Mouse (Mus musculus): ENCODE measurements around the gene L3mbtl3. TPM values are rescaled to one million over a fixed set of nuclear protein-coding genes. Genes with fewer than 3 reads are reported as not detected.
A peak's percentile ranks its signal among the peaks of the same experiment; 100 is the strongest.

Gene L3mbtl3
- polyA plus RNA-seq, 1 experiment from 2014 or later = 22.5 TPM

- Histone ChIP-seq H3K9me3 (no peaks in the 10 kb centered on the region), H3K4me1 (no peaks in the 10 kb centered on the region), H3K27ac (no peak overlapping the region), H3K36me3 (peaks cover 60% of the 10 kb centered on the region), H3K27me3 (no peaks in the 10 kb centered on the region), H3K4me2 (no peak overlapping the region), H3K4me3 (no peak overlapping the region), H3K9ac (no peak overlapping the region)
- ATAC-seq (ENCODE audit: insufficient number of reproducible peaks, insufficient read depth, low FRiP score, low TSS enrichment, low read depth) = no peak
- 20% methylated on average over 2 of the region's 2 CpGs for WGBS
Observed at GRCm38 (mm10) chr10:26332781-26333180, 43.0 kb downstream of the L3mbtl3 start.

GRCm38 (mm10) chr10:26328843-26329242 is 46.9 kb downstream of the L3mbtl3 start:
- WGBS = 69% methylated on average over 3 of the region's 3 CpGs
- no peaks in the 10 kb centered on the region for H3K9me3 ChIP-seq
- no peak overlapping the region for H3K4me3 ChIP-seq
- H3K4me2 ChIP-seq = no peak overlapping the region
- no peak for ATAC-seq (ENCODE audit: insufficient number of reproducible peaks, insufficient read depth, low FRiP score, low TSS enrichment, low read depth)
- H3K36me3 ChIP-seq = peaks cover 50% of the 10 kb centered on the region
- no peak overlapping the region for H3K9ac ChIP-seq
- no peak overlapping the region for H3K27ac ChIP-seq
- no peaks in the 10 kb centered on the region for H3K27me3 ChIP-seq
- no peaks in the 10 kb centered on the region; the same call in 1 of the 2 replicates for H3K4me1 ChIP-seq

GRCm38 (mm10) chr10:26327691-26328542 is 47.9 kb downstream of the L3mbtl3 start:
- ATAC-seq (ENCODE audit: insufficient number of reproducible peaks, insufficient read depth, low FRiP score, low TSS enrichment, low read depth) = no peak
- Histone ChIP-seq H3K27me3 (no peaks in the 10 kb centered on the region), H3K4me1 (no peaks in the 10 kb centered on the region; the same call in 1 of the 2 replicates), H3K9ac (no peak overlapping the region), H3K36me3 (peaks cover 50% of the 10 kb centered on the region), H3K4me2 (no peak overlapping the region), H3K9me3 (no peaks in the 10 kb centered on the region), H3K27ac (no peak overlapping the region), H3K4me3 (no peak overlapping the region)
- WGBS = 57% methylated on average over 17 of the region's 17 CpGs

GRCm38 (mm10) chr10:26327291-26327690 is 48.5 kb downstream of the L3mbtl3 start:
- Histone ChIP-seq H3K27ac (no peak overlapping the region), H3K4me1 (no peaks in the 10 kb centered on the region; the same call in 1 of the 2 replicates), H3K9ac (no peak overlapping the region), H3K9me3 (no peaks in the 10 kb centered on the region), H3K36me3 (peaks cover 51% of the 10 kb centered on the region), H3K4me2 (no peak overlapping the region), H3K4me3 (no peak overlapping the region), H3K27me3 (no peaks in the 10 kb centered on the region)
- 88% methylated on average over 5 of the region's 5 CpGs for WGBS
- ATAC-seq (ENCODE audit: insufficient number of reproducible peaks, insufficient read depth, low FRiP score, low TSS enrichment, low read depth) = no peak

GRCm38 (mm10) chr10:26325320-26325719 is 50.5 kb downstream of the L3mbtl3 start:
- Histone ChIP-seq H3K9me3 (no peaks in the 10 kb centered on the region), H3K4me2 (no peak overlapping the region), H3K4me3 (no peak overlapping the region), H3K27ac (no peak overlapping the region), H3K36me3 (peaks cover 58% of the 10 kb centered on the region), H3K27me3 (no peaks in the 10 kb centered on the region), H3K9ac (no peak overlapping the region), H3K4me1 (no peaks in the 10 kb centered on the region; the same call in 1 of the 2 replicates)
- ATAC-seq (ENCODE audit: insufficient number of reproducible peaks, insufficient read depth, low FRiP score, low TSS enrichment, low read depth) = no peak
- WGBS = 77% methylated on average over 2 of the region's 2 CpGs

- WGBS = 79% methylated on average over 7 of the region's 7 CpGs
- H3K9me3 ChIP-seq = no peaks in the 10 kb centered on the region
- H3K27me3 ChIP-seq = no peaks in the 10 kb centered on the region
- no peak overlapping the region for H3K4me3 ChIP-seq
- peaks cover 56% of the 10 kb centered on the region for H3K36me3 ChIP-seq
- no peak overlapping the region for H3K27ac ChIP-seq
- no peaks in the 10 kb centered on the region; the same call in 1 of the 2 replicates for H3K4me1 ChIP-seq
- H3K9ac ChIP-seq = no peak overlapping the region
- ATAC-seq (ENCODE audit: insufficient number of reproducible peaks, insufficient read depth, low FRiP score, low TSS enrichment, low read depth) = no peak
- H3K4me2 ChIP-seq = no peak overlapping the region
Observed at GRCm38 (mm10) chr10:26322344-26323051, 53.3 kb downstream of the L3mbtl3 start.

- Histone ChIP-seq H3K9me3 (no peaks in the 10 kb centered on the region), H3K4me3 (no peak overlapping the region), H3K27ac (no peak overlapping the region), H3K36me3 (peaks cover 52% of the 10 kb centered on the region), H3K27me3 (no peaks in the 10 kb centered on the region), H3K4me1 (no peaks in the 10 kb centered on the region), H3K9ac (no peak overlapping the region), H3K4me2 (no peak overlapping the region)
- WGBS = 88% methylated on average over 4 of the region's 4 CpGs
- no peak for ATAC-seq (ENCODE audit: insufficient number of reproducible peaks, insufficient read depth, low FRiP score, low TSS enrichment, low read depth)
Observed at GRCm38 (mm10) chr10:26320679-26321078, 55.1 kb downstream of the L3mbtl3 start.

GRCm38 (mm10) chr10:26314327-26314726 is 61.4 kb downstream of the L3mbtl3 start:
- Histone ChIP-seq H3K27ac (peak overlapping the region; percentile 73; the same call in 1 of the 2 replicates), H3K27me3 (no peaks in the 10 kb centered on the region), H3K9me3 (no peaks in the 10 kb centered on the region), H3K4me3 (no peak overlapping the region), H3K36me3 (peaks cover 51% of the 10 kb centered on the region), H3K4me2 (peak overlapping the region; percentile 28), H3K9ac (no peak overlapping the region), H3K4me1 (peaks cover 6% of the 10 kb centered on the region)
- ATAC-seq (ENCODE audit: insufficient number of reproducible peaks, insufficient read depth, low FRiP score, low TSS enrichment, low read depth) = peak; percentile 52; the same call in 1 of the 2 replicates
- 37% methylated on average over 15 of the region's 15 CpGs for WGBS

GRCm38 (mm10) chr10:26303485-26303884 is 72.3 kb downstream of the L3mbtl3 start:
- no peaks in the 10 kb centered on the region for H3K27me3 ChIP-seq
- H3K36me3 ChIP-seq = peaks cover 40% of the 10 kb centered on the region
- no peaks in the 10 kb centered on the region for H3K4me1 ChIP-seq
- H3K9me3 ChIP-seq = no peaks in the 10 kb centered on the region
- no peak overlapping the region for H3K4me3 ChIP-seq
- no peak for ATAC-seq (ENCODE audit: insufficient number of reproducible peaks, insufficient read depth, low FRiP score, low TSS enrichment, low read depth)
- H3K27ac ChIP-seq = no peak overlapping the region
- 93% methylated on average over 6 of the region's 6 CpGs for WGBS
- H3K4me2 ChIP-seq = no peak overlapping the region
- no peak overlapping the region for H3K9ac ChIP-seq

- Histone ChIP-seq H3K4me2 (no peak overlapping the region), H3K9me3 (no peaks in the 10 kb centered on the region), H3K27me3 (no peaks in the 10 kb centered on the region), H3K4me1 (no peaks in the 10 kb centered on the region), H3K4me3 (no peak overlapping the region), H3K36me3 (peaks cover 37% of the 10 kb centered on the region), H3K27ac (no peak overlapping the region), H3K9ac (no peak overlapping the region)
- ATAC-seq (ENCODE audit: insufficient number of reproducible peaks, insufficient read depth, low FRiP score, low TSS enrichment, low read depth) = no peak
- 73% methylated on average over 4 of the region's 4 CpGs for WGBS
Observed at GRCm38 (mm10) chr10:26302336-26302735, 73.4 kb downstream of the L3mbtl3 start.

- Histone ChIP-seq H3K9me3 (no peaks in the 10 kb centered on the region), H3K9ac (no peak overlapping the region), H3K36me3 (peaks cover 48% of the 10 kb centered on the region), H3K27ac (no peak overlapping the region), H3K4me1 (no peaks in the 10 kb centered on the region), H3K4me2 (no peak overlapping the region), H3K4me3 (no peak overlapping the region), H3K27me3 (no peaks in the 10 kb centered on the region)
- ATAC-seq (ENCODE audit: insufficient number of reproducible peaks, insufficient read depth, low FRiP score, low TSS enrichment, low read depth) = no peak
- WGBS = 90% methylated on average over 7 of the region's 7 CpGs
Observed at GRCm38 (mm10) chr10:26297626-26298025, 78.1 kb downstream of the L3mbtl3 start.

GRCm38 (mm10) chr10:26297200-26297599 is 78.6 kb downstream of the L3mbtl3 start:
- Histone ChIP-seq H3K27ac (no peak overlapping the region), H3K9ac (no peak overlapping the region)
- WGBS = 80% methylated on average over 3 of the region's 3 CpGs

More at GRCm38 (mm10) chr10:26297200-26297599, 78.6 kb downstream of the L3mbtl3 start:
- Histone ChIP-seq H3K9me3 (no peaks in the 10 kb centered on the region), H3K4me3 (no peak overlapping the region), H3K27me3 (no peaks in the 10 kb centered on the region), H3K4me2 (no peak overlapping the region), H3K4me1 (no peaks in the 10 kb centered on the region), H3K36me3 (peaks cover 52% of the 10 kb centered on the region)
- ATAC-seq (ENCODE audit: insufficient number of reproducible peaks, insufficient read depth, low FRiP score, low TSS enrichment, low read depth) = no peak

Measured in embryonic facial prominence, embryonic 13.5 days (tissue).